Mouse (Mus musculus): ENCODE results near the gene Triobp. TPM values are rescaled to one million over a fixed set of nuclear protein-coding genes. Genes with fewer than 3 reads are reported as not detected.
A peak's percentile ranks its signal among the peaks of the same experiment; 100 is the strongest.

Triobp gene
- polyA plus RNA-seq, 1 experiment from 2014 or later, result 12.9 TPM

- H3K36me3 ChIP-seq, result peaks cover 44% of the 10 kb centered on the region
- DNase-seq (no peak), ATAC-seq (ENCODE audit: low read depth) (peak; percentile 56)
- H3K27ac ChIP-seq, result peak overlapping the region; percentile 78
- H3K4me2 ChIP-seq, result peak overlapping the region; percentile 100
- under 1% methylated on average over 87 of the region's 87 CpGs for WGBS (ENCODE audit: insufficient replicate concordance)
- no peaks in the 10 kb centered on the region for H3K27me3 ChIP-seq
- no peaks in the 10 kb centered on the region for H3K9me3 ChIP-seq (replicated peaks)
- H3K4me3 ChIP-seq (replicated peaks), result peak overlapping the region; percentile 74
- H3K9ac ChIP-seq, result peak overlapping the region; percentile 79
- peaks cover 65% of the 10 kb centered on the region for H3K4me1 ChIP-seq (replicated peaks)
These were observed 33.3 kb upstream of the Triobp start for GRCm38 (mm10) chr15:78914091-78914822.

GRCm38 (mm10) chr15:78914823-78915659 is 32.5 kb upstream of the Triobp start:
- Histone ChIP-seq H3K9ac (peak overlapping the region; percentile 79), H3K27me3 (no peaks in the 10 kb centered on the region), H3K4me2 (peak overlapping the region; percentile 100), H3K9me3 (replicated peaks) (no peaks in the 10 kb centered on the region), H3K36me3 (peaks cover 39% of the 10 kb centered on the region), H3K4me1 (replicated peaks) (peaks cover 71% of the 10 kb centered on the region), H3K27ac (peak overlapping the region; percentile 25), H3K4me3 (replicated peaks) (peak overlapping the region; percentile 74)
- 37% methylated on average over 8 of the region's 8 CpGs for whole genome bisulfite sequencing (ENCODE audit: insufficient replicate concordance)
- no peak for ATAC-seq (ENCODE audit: low read depth)
- DNase-seq, result no peak

- Histone ChIP-seq H3K36me3 (peaks cover 33% of the 10 kb centered on the region), H3K4me3 (replicated peaks) (peak overlapping the region; percentile 74), H3K4me2 (peak overlapping the region; percentile 100), H3K27ac (peak overlapping the region; percentile 26; the same call in 1 of the 2 replicates), H3K4me1 (replicated peaks) (peaks cover 77% of the 10 kb centered on the region), H3K9ac (peak overlapping the region; percentile 79; the same call in 1 of the 2 replicates), H3K9me3 (replicated peaks) (no peaks in the 10 kb centered on the region), H3K27me3 (no peaks in the 10 kb centered on the region)
- peak; percentile 27; the same call in 1 of the 2 replicates for ATAC-seq (ENCODE audit: low read depth)
- under 1% methylated on average over 8 of the region's 8 CpGs for WGBS (ENCODE audit: insufficient replicate concordance)
- peak; percentile 58 for DNase-seq
These were observed 31.9 kb upstream of the Triobp start for GRCm38 (mm10) chr15:78915660-78916017.

GRCm38 (mm10) chr15:78916052-78916826 is 31.3 kb upstream of the Triobp start:
- Histone ChIP-seq H3K9ac (peak overlapping the region; percentile 34; the same call in 1 of the 2 replicates), H3K4me3 (replicated peaks) (peak overlapping the region; percentile 0; the same call in 1 of the 2 replicates)

GRCm38 (mm10) chr15:78918126-78918525 is 29.4 kb upstream of the Triobp start:
- no peak overlapping the region for H3K9ac ChIP-seq
- peaks cover 85% of the 10 kb centered on the region for H3K4me1 ChIP-seq (replicated peaks)
- no peaks in the 10 kb centered on the region for H3K27me3 ChIP-seq
- WGBS (ENCODE audit: insufficient replicate concordance), result 89% methylated on average over 23 of the region's 23 CpGs
- peaks cover 21% of the 10 kb centered on the region for H3K36me3 ChIP-seq
- no peak overlapping the region for H3K4me2 ChIP-seq
- no peak for ATAC-seq (ENCODE audit: low read depth)
- no peak for DNase-seq
- 0 out of 2 replicates have a peak overlapping the region, but pooled peaks have one; percentile 23 for H3K27ac ChIP-seq
- no peak overlapping the region for H3K4me3 ChIP-seq (replicated peaks)
- H3K9me3 ChIP-seq (replicated peaks), result no peaks in the 10 kb centered on the region

More at GRCm38 (mm10) chr15:78916052-78916826, 31.3 kb upstream of the Triobp start:
- Histone ChIP-seq H3K27ac (0 out of 2 replicates have a peak overlapping the region, but pooled peaks have one; percentile 26), H3K4me1 (replicated peaks) (peaks cover 80% of the 10 kb centered on the region), H3K27me3 (no peaks in the 10 kb centered on the region), H3K4me2 (peak overlapping the region; percentile 100), H3K36me3 (peaks cover 27% of the 10 kb centered on the region), H3K9me3 (replicated peaks) (no peaks in the 10 kb centered on the region)
- WGBS (ENCODE audit: insufficient replicate concordance), result 76% methylated on average over 12 of the region's 12 CpGs
- ATAC-seq (ENCODE audit: low read depth), result no peak
- DNase-seq, result no peak

GRCm38 (mm10) chr15:78919914-78920313 is 27.6 kb upstream of the Triobp start:
- Histone ChIP-seq H3K27me3 (no peaks in the 10 kb centered on the region), H3K36me3 (peaks cover 21% of the 10 kb centered on the region), H3K27ac (peak overlapping the region; percentile 53), H3K9ac (no peak overlapping the region), H3K4me2 (no peak overlapping the region), H3K4me1 (replicated peaks) (peaks cover 85% of the 10 kb centered on the region), H3K4me3 (replicated peaks) (no peak overlapping the region), H3K9me3 (replicated peaks) (no peaks in the 10 kb centered on the region)
- WGBS (ENCODE audit: insufficient replicate concordance), result 79% methylated on average over 12 of the region's 12 CpGs
- ATAC-seq (ENCODE audit: low read depth), result no peak
- DNase-seq, result no peak

GRCm38 (mm10) chr15:78922700-78923099 is 24.8 kb upstream of the Triobp start:
- Histone ChIP-seq H3K36me3 (peaks cover 13% of the 10 kb centered on the region), H3K4me2 (peak overlapping the region; percentile 80), H3K4me1 (replicated peaks) (peaks cover 88% of the 10 kb centered on the region), H3K9me3 (replicated peaks) (no peaks in the 10 kb centered on the region), H3K4me3 (replicated peaks) (peak overlapping the region; percentile 55), H3K9ac (peak overlapping the region; percentile 79), H3K27ac (peak overlapping the region; percentile 99), H3K27me3 (no peaks in the 10 kb centered on the region)
- DNase-seq, result peak; percentile 87
- peak; percentile 81 for ATAC-seq (ENCODE audit: low read depth)
- 18% methylated on average over 7 of the region's 7 CpGs for WGBS (ENCODE audit: insufficient replicate concordance)

GRCm38 (mm10) chr15:78923585-78923984 is 23.9 kb upstream of the Triobp start:
- H3K27me3 ChIP-seq, result no peaks in the 10 kb centered on the region
- H3K27ac ChIP-seq, result peak overlapping the region; percentile 99
- peak overlapping the region; percentile 79 for H3K9ac ChIP-seq
- peak overlapping the region; percentile 55 for H3K4me3 ChIP-seq (replicated peaks)
- peaks cover 94% of the 10 kb centered on the region for H3K4me1 ChIP-seq (replicated peaks)
- WGBS (ENCODE audit: insufficient replicate concordance), result 17% methylated on average over 6 of the region's 6 CpGs
- H3K36me3 ChIP-seq, result peaks cover 7% of the 10 kb centered on the region
- ATAC-seq (ENCODE audit: low read depth) (peak; percentile 78), DNase-seq (peak; percentile 83)
- no peaks in the 10 kb centered on the region for H3K9me3 ChIP-seq (replicated peaks)
- H3K4me2 ChIP-seq, result peak overlapping the region; percentile 80

- Histone ChIP-seq H3K4me2 (peak overlapping the region; percentile 95), H3K9ac (peak overlapping the region; percentile 78), H3K4me1 (replicated peaks) (peaks cover 91% of the 10 kb centered on the region), H3K27ac (peak overlapping the region; percentile 99), H3K36me3 (peaks cover 10% of the 10 kb centered on the region), H3K27me3 (no peaks in the 10 kb centered on the region), H3K9me3 (replicated peaks) (no peaks in the 10 kb centered on the region), H3K4me3 (replicated peaks) (no peak overlapping the region)
- no peak for DNase-seq
- no peak for ATAC-seq (ENCODE audit: low read depth)
- WGBS (ENCODE audit: insufficient replicate concordance), result 53% methylated on average over 8 of the region's 8 CpGs
These were observed 22.4 kb upstream of the Triobp start for GRCm38 (mm10) chr15:78925129-78925528.

GRCm38 (mm10) chr15:78926021-78926919 is 21.3 kb upstream of the Triobp start, which contains the start of gene Lgals1:
Gene Lgals1, plus strand, starts transcription at chr15:78926725.
- peak within 1 kb of the TSS; percentile 78 for H3K9ac ChIP-seq
- H3K36me3 ChIP-seq, result peaks cover 13% of the 10 kb centered on the region
- peaks cover 93% of the 10 kb centered on the region for H3K4me1 ChIP-seq (replicated peaks)
- WGBS (ENCODE audit: insufficient replicate concordance), result 8% methylated on average over 20 of the region's 20 CpGs
- H3K9me3 ChIP-seq (replicated peaks), result no peaks in the 10 kb centered on the region
- peak within 1 kb of the TSS; percentile 99 for H3K27ac ChIP-seq
- ATAC-seq (ENCODE audit: low read depth) (peak; percentile 47), DNase-seq (peak; percentile 81)
- H3K4me2 ChIP-seq, result peak within 1 kb of the TSS; percentile 95
- peak within 1 kb of the TSS; percentile 67 for H3K4me3 ChIP-seq (replicated peaks)
- H3K27me3 ChIP-seq, result no peaks in the 10 kb centered on the region
